Mouse (Mus musculus): Measurements from ENCODE around the gene Wfdc5.

Gene Wfdc5

GRCm38 (mm10) chr2:164128576-164129411 is 53.7 kb downstream of the Wfdc5 start:
- no peak for DNase-seq (ENCODE audit: low spot score in 2 of 2)

GRCm38 (mm10) chr2:164127297-164127696 is 55.2 kb downstream of the Wfdc5 start:
- no peak for DNase-seq (ENCODE audit: low spot score in 2 of 2)

- no peak for DNase-seq (ENCODE audit: low spot score in 2 of 2)
These were observed 56.0 kb downstream of the Wfdc5 start for GRCm38 (mm10) chr2:164126533-164126955.

Data from spleen, postnatal 14 days (tissue).